Mouse (Mus musculus): Measurements from ENCODE around the gene Magi2. TPM values are rescaled to one million over a fixed set of nuclear protein-coding genes. Genes with fewer than 3 reads are reported as not detected.

Magi2 gene
- polyA plus RNA-seq, 1 experiment from 2014 or later, result 7.3 TPM

- no peak overlapping the region for H3K4me3 ChIP-seq (ENCODE audit: low read depth, low read length)
- no peaks in the 10 kb centered on the region for H3K9me3 ChIP-seq (ENCODE audit: control insufficient read depth, low read depth, low read length)
- no peaks in the 10 kb centered on the region for H3K27me3 ChIP-seq (ENCODE audit: control insufficient read depth, insufficient read depth, low read length)
- no peak overlapping the region for H3K4me2 ChIP-seq (replicated peaks; ENCODE audit: low read depth, low read length)
- no peak overlapping the region for H3K27ac ChIP-seq (ENCODE audit: low read length)
- no peaks in the 10 kb centered on the region for H3K4me1 ChIP-seq (ENCODE audit: control insufficient read depth, insufficient read depth, low read length)
- no peak for ATAC-seq (ENCODE audit: insufficient number of reproducible peaks, insufficient read depth, low FRiP score, low read depth)
- H3K36me3 ChIP-seq (ENCODE audit: control insufficient read depth, insufficient read depth, low read length), result no peaks in the 10 kb centered on the region
- H3K9ac ChIP-seq (replicated peaks; ENCODE audit: low read depth, low read length), result no peak overlapping the region
- 15% methylated on average over 3 of the region's 3 CpGs for WGBS
These were observed 1362.9 kb downstream of the Magi2 start for GRCm38 (mm10) chr5:20589731-20590130.

GRCm38 (mm10) chr5:20598196-20598595, 1371.4 kb downstream of the Magi2 start:
- no peaks in the 10 kb centered on the region for H3K4me1 ChIP-seq (ENCODE audit: control insufficient read depth, insufficient read depth, low read length)
- no peaks in the 10 kb centered on the region for H3K36me3 ChIP-seq (ENCODE audit: control insufficient read depth, insufficient read depth, low read length)
- WGBS, result 77% methylated on average over 3 of the region's 3 CpGs
- no peak for ATAC-seq (ENCODE audit: insufficient number of reproducible peaks, insufficient read depth, low FRiP score, low read depth)
- H3K4me3 ChIP-seq (ENCODE audit: low read depth, low read length), result no peak overlapping the region
- no peak overlapping the region for H3K9ac ChIP-seq (replicated peaks; ENCODE audit: low read depth, low read length)
- no peaks in the 10 kb centered on the region for H3K27me3 ChIP-seq (ENCODE audit: control insufficient read depth, insufficient read depth, low read length)
- no peak overlapping the region for H3K4me2 ChIP-seq (replicated peaks; ENCODE audit: low read depth, low read length)
- no peak overlapping the region for H3K27ac ChIP-seq (ENCODE audit: low read length)
- no peaks in the 10 kb centered on the region for H3K9me3 ChIP-seq (ENCODE audit: control insufficient read depth, low read depth, low read length)

DNA sequence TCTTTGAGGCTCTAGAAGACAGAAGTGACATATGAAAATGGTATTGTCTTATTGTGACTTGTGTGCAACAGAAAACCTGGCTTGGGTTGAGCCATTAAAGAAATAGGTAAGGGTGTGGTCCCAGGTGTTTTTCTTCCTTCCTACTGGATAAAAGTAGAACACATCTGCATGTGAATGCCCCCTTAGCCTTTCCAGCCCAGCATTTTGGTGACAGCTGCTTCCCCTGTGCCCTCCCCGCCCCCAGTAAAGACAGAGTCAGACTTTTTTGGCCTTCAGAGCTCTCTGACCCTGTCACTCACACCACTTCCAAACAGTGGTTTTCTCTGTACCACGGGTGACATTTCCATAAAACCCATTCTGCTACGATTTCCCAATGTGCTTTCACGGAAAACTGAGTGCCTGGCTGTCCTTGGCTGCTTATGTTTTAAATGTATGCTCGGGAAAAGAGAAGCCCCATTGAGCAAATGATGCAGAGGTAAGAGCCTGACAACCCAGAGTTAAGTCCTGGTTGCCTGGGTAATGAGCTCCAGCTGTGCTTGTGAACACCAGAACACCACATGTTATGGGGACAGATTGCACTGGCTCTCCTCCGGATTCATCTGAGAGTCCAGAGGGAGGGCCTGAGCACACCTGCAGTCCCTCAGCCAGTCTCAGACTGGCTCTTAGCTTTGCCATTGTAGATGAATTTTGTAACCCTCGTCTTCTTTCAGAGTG, 1377.1 kb downstream of the Magi2 start:
- 47% methylated on average over 7 of the region's 7 CpGs for WGBS
- no peaks in the 10 kb centered on the region for H3K36me3 ChIP-seq (ENCODE audit: control insufficient read depth, insufficient read depth, low read length)
- H3K9me3 ChIP-seq (ENCODE audit: control insufficient read depth, low read depth, low read length), result no peaks in the 10 kb centered on the region
- no peak overlapping the region for H3K9ac ChIP-seq (replicated peaks; ENCODE audit: low read depth, low read length)
- no peak overlapping the region for H3K4me3 ChIP-seq (ENCODE audit: low read depth, low read length)
- ATAC-seq (ENCODE audit: insufficient number of reproducible peaks, insufficient read depth, low FRiP score, low read depth), result no peak
- H3K4me1 ChIP-seq (ENCODE audit: control insufficient read depth, insufficient read depth, low read length), result no peaks in the 10 kb centered on the region
- H3K27ac ChIP-seq (ENCODE audit: low read length), result no peak overlapping the region
- H3K4me2 ChIP-seq (replicated peaks; ENCODE audit: low read depth, low read length), result no peak overlapping the region
- no peaks in the 10 kb centered on the region for H3K27me3 ChIP-seq (ENCODE audit: control insufficient read depth, insufficient read depth, low read length)

GRCm38 (mm10) chr5:20606497-20606896, 1379.7 kb downstream of the Magi2 start:
- no peaks in the 10 kb centered on the region for H3K27me3 ChIP-seq (ENCODE audit: control insufficient read depth, insufficient read depth, low read length)
- no peak overlapping the region for H3K9ac ChIP-seq (replicated peaks; ENCODE audit: low read depth, low read length)
- no peak overlapping the region for H3K27ac ChIP-seq (ENCODE audit: low read length)
- 90% methylated on average over 5 of the region's 5 CpGs for WGBS
- no peaks in the 10 kb centered on the region for H3K36me3 ChIP-seq (ENCODE audit: control insufficient read depth, insufficient read depth, low read length)
- ATAC-seq (ENCODE audit: insufficient number of reproducible peaks, insufficient read depth, low FRiP score, low read depth), result no peak
- H3K9me3 ChIP-seq (ENCODE audit: control insufficient read depth, low read depth, low read length), result no peaks in the 10 kb centered on the region
- H3K4me3 ChIP-seq (ENCODE audit: low read depth, low read length), result no peak overlapping the region
- H3K4me2 ChIP-seq (replicated peaks; ENCODE audit: low read depth, low read length), result no peak overlapping the region
- H3K4me1 ChIP-seq (ENCODE audit: control insufficient read depth, insufficient read depth, low read length), result no peaks in the 10 kb centered on the region

DNA sequence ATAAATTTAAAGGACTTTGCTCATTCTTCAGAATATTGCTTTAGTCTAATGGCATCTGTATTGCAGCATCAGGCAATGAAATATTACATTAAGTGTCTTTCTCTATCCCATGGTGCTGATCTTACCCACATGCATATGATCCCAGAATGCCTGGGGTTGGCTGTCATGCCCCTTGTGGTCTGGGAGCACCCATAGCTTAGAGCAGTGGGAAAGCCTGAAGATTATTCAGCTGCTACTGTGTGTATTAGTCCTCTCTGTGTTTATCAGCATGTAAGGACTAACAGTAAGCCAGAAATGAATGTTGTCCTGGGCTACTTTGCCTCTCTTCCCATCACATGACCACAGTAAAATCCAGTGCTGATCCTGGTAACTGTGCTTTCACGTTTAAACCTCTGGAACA, 1380.7 kb downstream of the Magi2 start:
- WGBS, result 73% methylated on average over 1 of the region's 1 CpGs
- Histone ChIP-seq H3K4me3 (ENCODE audit: low read depth, low read length) (no peak overlapping the region), H3K27me3 (ENCODE audit: control insufficient read depth, insufficient read depth, low read length) (no peaks in the 10 kb centered on the region), H3K9ac (replicated peaks; ENCODE audit: low read depth, low read length) (no peak overlapping the region), H3K4me1 (ENCODE audit: control insufficient read depth, insufficient read depth, low read length) (no peaks in the 10 kb centered on the region), H3K9me3 (ENCODE audit: control insufficient read depth, low read depth, low read length) (no peaks in the 10 kb centered on the region), H3K4me2 (replicated peaks; ENCODE audit: low read depth, low read length) (no peak overlapping the region), H3K36me3 (ENCODE audit: control insufficient read depth, insufficient read depth, low read length) (no peaks in the 10 kb centered on the region), H3K27ac (ENCODE audit: low read length) (no peak overlapping the region)
- ATAC-seq (ENCODE audit: insufficient number of reproducible peaks, insufficient read depth, low FRiP score, low read depth), result no peak

GRCm38 (mm10) chr5:20609206-20609935, 1382.5 kb downstream of the Magi2 start:
- no peak overlapping the region for H3K9ac ChIP-seq (replicated peaks; ENCODE audit: low read depth, low read length)
- WGBS, result 74% methylated on average over 12 of the region's 12 CpGs
- no peaks in the 10 kb centered on the region for H3K27me3 ChIP-seq (ENCODE audit: control insufficient read depth, insufficient read depth, low read length)
- H3K36me3 ChIP-seq (ENCODE audit: control insufficient read depth, insufficient read depth, low read length), result no peaks in the 10 kb centered on the region
- H3K4me1 ChIP-seq (ENCODE audit: control insufficient read depth, insufficient read depth, low read length), result no peaks in the 10 kb centered on the region
- no peak overlapping the region for H3K27ac ChIP-seq (ENCODE audit: low read length)
- no peaks in the 10 kb centered on the region for H3K9me3 ChIP-seq (ENCODE audit: control insufficient read depth, low read depth, low read length)
- H3K4me2 ChIP-seq (replicated peaks; ENCODE audit: low read depth, low read length), result no peak overlapping the region
- no peak overlapping the region for H3K4me3 ChIP-seq (ENCODE audit: low read depth, low read length)
- ATAC-seq (ENCODE audit: insufficient number of reproducible peaks, insufficient read depth, low FRiP score, low read depth), result no peak

DNA sequence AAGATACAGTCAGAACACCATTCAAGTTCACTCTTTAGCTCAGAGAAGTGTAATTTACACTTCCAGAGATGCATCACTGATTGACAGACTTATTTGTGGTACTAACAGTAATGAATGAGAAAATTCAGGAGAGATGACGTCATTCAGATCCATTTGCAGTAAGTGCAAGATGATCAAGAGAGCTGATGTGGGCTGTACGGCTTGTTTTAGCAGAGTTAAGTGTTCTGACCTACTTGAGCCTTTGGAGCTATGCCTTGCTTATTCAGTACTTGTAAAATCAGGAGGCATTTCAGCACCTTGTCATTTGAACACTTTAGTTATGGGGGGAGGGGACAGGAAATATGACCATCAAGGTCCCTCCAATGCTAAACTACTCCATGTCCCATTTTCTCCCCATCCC, 1383.8 kb downstream of the Magi2 start:
- no peaks in the 10 kb centered on the region for H3K9me3 ChIP-seq (ENCODE audit: control insufficient read depth, low read depth, low read length)
- no peaks in the 10 kb centered on the region for H3K36me3 ChIP-seq (ENCODE audit: control insufficient read depth, insufficient read depth, low read length)
- H3K27ac ChIP-seq (ENCODE audit: low read length), result no peak overlapping the region
- H3K4me2 ChIP-seq (replicated peaks; ENCODE audit: low read depth, low read length), result no peak overlapping the region
- 78% methylated on average over 2 of the region's 2 CpGs for WGBS
- ATAC-seq (ENCODE audit: insufficient number of reproducible peaks, insufficient read depth, low FRiP score, low read depth), result no peak
- no peaks in the 10 kb centered on the region for H3K4me1 ChIP-seq (ENCODE audit: control insufficient read depth, insufficient read depth, low read length)
- H3K9ac ChIP-seq (replicated peaks; ENCODE audit: low read depth, low read length), result no peak overlapping the region
- no peaks in the 10 kb centered on the region for H3K27me3 ChIP-seq (ENCODE audit: control insufficient read depth, insufficient read depth, low read length)
- H3K4me3 ChIP-seq (ENCODE audit: low read depth, low read length), result no peak overlapping the region

DNA sequence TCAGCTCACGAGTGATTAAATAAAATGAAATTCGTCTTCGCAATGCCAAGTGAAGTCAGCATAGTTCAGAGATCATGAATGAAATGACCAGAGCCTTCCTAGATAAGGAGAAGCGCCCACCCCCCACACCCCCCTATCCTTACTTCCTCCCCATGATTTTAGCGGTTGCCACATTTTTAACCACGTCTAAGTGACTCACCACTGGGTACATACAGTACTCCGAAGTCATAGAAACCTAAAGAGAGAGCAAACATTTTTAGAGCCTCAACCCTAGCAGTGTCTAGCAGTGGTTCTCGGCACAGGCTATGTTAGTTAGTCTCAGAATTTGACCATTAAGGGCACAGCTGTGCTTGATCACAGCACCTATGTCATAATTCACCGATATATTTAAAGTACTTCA, 1385.8 kb downstream of the Magi2 start:
- H3K4me1 ChIP-seq (ENCODE audit: control insufficient read depth, insufficient read depth, low read length), result no peaks in the 10 kb centered on the region
- no peak for ATAC-seq (ENCODE audit: insufficient number of reproducible peaks, insufficient read depth, low FRiP score, low read depth)
- no peak overlapping the region for H3K9ac ChIP-seq (replicated peaks; ENCODE audit: low read depth, low read length)
- H3K27me3 ChIP-seq (ENCODE audit: control insufficient read depth, insufficient read depth, low read length), result no peaks in the 10 kb centered on the region
- no peak overlapping the region for H3K27ac ChIP-seq (ENCODE audit: low read length)
- WGBS, result 78% methylated on average over 9 of the region's 9 CpGs
- H3K4me2 ChIP-seq (replicated peaks; ENCODE audit: low read depth, low read length), result no peak overlapping the region
- no peaks in the 10 kb centered on the region for H3K9me3 ChIP-seq (ENCODE audit: control insufficient read depth, low read depth, low read length)
- H3K36me3 ChIP-seq (ENCODE audit: control insufficient read depth, insufficient read depth, low read length), result no peaks in the 10 kb centered on the region
- no peak overlapping the region for H3K4me3 ChIP-seq (ENCODE audit: low read depth, low read length)

All from stomach, embryonic 14.5 days (tissue).